Mouse (Mus musculus) lung, adult 2 months (tissue): ENCODE results near the gene Syt13.

ENCODE experiments used
- CTCF ChIP-seq: fragments of 200-500 bp; IDR thresholded peaks from 2 replicates; pipeline ENCODE4 v1.5.1; 2011; ENCODE audit warnings: mild to moderate bottlenecking, low read length, control low read depth; ENCODE audit not compliant: insufficient read depth
- POLR2A ChIP-seq: fragments of 200-500 bp; IDR thresholded peaks from 2 replicates; pipeline ENCODE4 v1.6.1; 2011; ENCODE audit warnings: low read depth, mild to moderate bottlenecking, control low read depth, low read length, borderline replicate concordance; ENCODE audit errors: extremely low read depth

DNA sequence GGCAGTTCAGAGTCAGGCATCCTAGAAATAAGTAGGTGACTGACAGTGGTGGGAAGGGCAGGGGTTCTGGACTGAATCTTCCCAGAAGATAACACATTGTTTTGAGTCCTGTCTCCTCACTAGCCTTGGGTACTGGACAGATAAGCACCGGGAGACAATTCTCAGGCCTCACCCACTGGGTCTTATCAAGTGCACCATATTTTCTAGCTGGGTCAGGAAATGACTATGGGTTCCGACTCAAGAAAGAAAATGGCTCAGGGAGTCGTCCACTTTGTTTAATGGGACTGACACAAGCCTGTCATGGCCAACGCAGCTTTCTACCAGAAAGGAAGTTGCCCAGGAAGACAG is 68.3 kb downstream of the Syt13 start:
- TF ChIP-seq POLR2A (no peak), CTCF (no peak)
